Mouse (Mus musculus) midbrain, embryonic 14.5 days (tissue): ENCODE measurements at regions not wholly inside any gene's neighbourhood (a gene's known extent, or its start where the extent isn't known, plus 50 kb on each side); places are given as distances from the start of the nearest gene placed in this dataset.

Experiments used
- ATAC-seq: fragments of 200-750 bp; cut with Nextera tagmentation; 2 replicates; pipeline ENCODE4 v1.8.0; 2017; ENCODE audit warnings: moderate number of reproducible peaks, moderate library complexity; ENCODE audit not compliant: low FRiP score, low TSS enrichment
- DNase-seq: peaks from one replicate; pipeline ENCODE4 v3.0.0-alpha.2; 2015
- H3K27ac ChIP-seq: fragments of 300-500 bp; sonication (generic); replicated peaks from 2 replicates; pipeline ENCODE4 v1.5.1; 2014; ENCODE audit warnings: mild to moderate bottlenecking, low read depth, low read length, moderate library complexity
- H3K27me3 ChIP-seq: fragments of 300-500 bp; sonication (generic); 2 replicates; pipeline ENCODE4 v1.6.1; 2014; ENCODE audit warnings: low read length, control low read depth, mixed read lengths; ENCODE audit not compliant: control insufficient read depth, insufficient read depth
- H3K36me3 ChIP-seq: fragments of 300-500 bp; sonication (generic); 2 replicates; pipeline ENCODE4 v1.6.1; 2014; ENCODE audit warnings: low read length, control low read depth; ENCODE audit not compliant: control insufficient read depth, insufficient read depth
- H3K4me1 ChIP-seq: fragments of 300-500 bp; sonication (generic); 2 replicates; pipeline ENCODE4 v1.6.1; 2014; ENCODE audit warnings: mild to moderate bottlenecking, antibody characterized with exemption, low read length, control low read depth; ENCODE audit not compliant: control insufficient read depth, insufficient read depth
- H3K4me2 ChIP-seq: fragments of 300-500 bp; sonication (generic); 2 replicates; pipeline ENCODE4 v1.6.1; 2014; ENCODE audit warnings: mild to moderate bottlenecking, low read length, moderate library complexity
- H3K4me3 ChIP-seq: fragments of 300-500 bp; sonication (generic); replicated peaks from 2 replicates; pipeline ENCODE4 v1.5.1; 2014; ENCODE audit warnings: low read depth, low read length
- H3K9ac ChIP-seq: fragments of 300-500 bp; sonication (generic); replicated peaks from 2 replicates; pipeline ENCODE4 v1.6.1; 2014; ENCODE audit warnings: mild to moderate bottlenecking, low read length, moderate library complexity
- H3K9me3 ChIP-seq: fragments of 300-500 bp; sonication (generic); 2 replicates; pipeline ENCODE4 v1.6.1; 2016; ENCODE audit warnings: low read length, control low read depth, mixed read lengths; ENCODE audit not compliant: control insufficient read depth
- WGBS: fragments of 180-500 bp; shearing (Covaris S2); extraction: QIAGEN DNeasy Blood & Tissue Kit; methylation state at CpG from one replicate; pipeline ENCODE4 v1.1.7; 2014; 5-methylcytosine and 5-hydroxymethylcytosine counted together

DNA sequence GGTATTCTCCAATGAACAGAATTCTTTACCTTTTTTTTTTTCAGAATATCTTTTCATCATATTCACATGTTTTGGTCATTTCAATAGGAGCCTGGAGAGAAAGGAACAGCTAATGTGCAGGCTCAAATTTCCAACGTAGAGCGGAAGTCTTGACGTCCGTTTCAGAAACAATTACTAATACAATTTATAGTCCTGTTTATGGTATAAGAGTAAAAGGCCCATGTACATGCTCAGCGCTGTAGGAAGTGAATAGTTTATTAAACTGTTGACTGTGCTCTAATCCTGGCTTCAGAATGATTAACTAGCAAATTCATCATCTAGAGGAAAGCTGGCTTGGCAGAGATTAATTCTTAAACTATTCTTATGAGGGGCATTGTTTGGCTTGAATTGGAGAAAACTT, 142.1 kb downstream of the Pik3r1 start:
- H3K27me3 ChIP-seq: no peaks in the 10 kb centered on the region
- DNase-seq: no peak
- H3K27ac ChIP-seq: no peak overlapping the region
- no peaks in the 10 kb centered on the region for H3K9me3 ChIP-seq
- H3K4me2 ChIP-seq: no peak overlapping the region
- H3K4me1 ChIP-seq: no peaks in the 10 kb centered on the region
- WGBS: 94% methylated on average over 5 of the region's 5 CpGs
- no peaks in the 10 kb centered on the region for H3K36me3 ChIP-seq
- no peak overlapping the region for H3K4me3 ChIP-seq
- H3K9ac ChIP-seq: no peak overlapping the region
- ATAC-seq: no peak

DNA sequence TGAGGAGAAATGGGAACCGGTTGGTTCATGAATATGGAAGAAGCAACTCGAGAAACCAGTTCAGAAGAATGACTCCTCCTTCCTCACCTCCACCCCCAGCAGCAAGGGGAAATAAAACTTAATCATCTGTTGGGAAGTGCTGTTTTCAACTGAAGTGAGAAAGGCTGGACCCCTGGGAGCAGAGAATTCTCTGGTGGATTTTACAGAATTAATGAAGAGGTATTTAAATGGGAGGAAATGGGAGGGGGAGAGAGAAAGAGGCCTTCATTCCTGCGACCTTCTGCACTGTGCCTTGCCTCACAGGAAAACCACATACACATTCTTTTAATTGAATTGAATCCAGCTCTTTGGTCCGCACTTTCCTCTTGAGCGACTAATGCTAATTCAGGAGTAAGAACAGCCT, 143.8 kb downstream of the Pik3r1 start:
- Histone ChIP-seq H3K4me1 (no peaks in the 10 kb centered on the region), H3K27me3 (no peaks in the 10 kb centered on the region), H3K36me3 (no peaks in the 10 kb centered on the region), H3K9me3 (no peaks in the 10 kb centered on the region), H3K4me2 (no peak overlapping the region), H3K9ac (no peak overlapping the region), H3K4me3 (no peak overlapping the region), H3K27ac (no peak overlapping the region)
- peak; percentile 24 for DNase-seq
- no peak for ATAC-seq
- 25% methylated on average over 5 of the region's 5 CpGs for WGBS

GRCm38 (mm10) chr13:101622649-101623048, 145.4 kb downstream of the Pik3r1 start:
- Histone ChIP-seq H3K4me3 (no peak overlapping the region), H3K4me2 (no peak overlapping the region), H3K9ac (no peak overlapping the region), H3K9me3 (no peaks in the 10 kb centered on the region), H3K27ac (no peak overlapping the region), H3K36me3 (no peaks in the 10 kb centered on the region), H3K27me3 (no peaks in the 10 kb centered on the region), H3K4me1 (no peaks in the 10 kb centered on the region)
- 95% methylated on average over 2 of the region's 2 CpGs for WGBS
- ATAC-seq: no peak
- DNase-seq: no peak

DNA sequence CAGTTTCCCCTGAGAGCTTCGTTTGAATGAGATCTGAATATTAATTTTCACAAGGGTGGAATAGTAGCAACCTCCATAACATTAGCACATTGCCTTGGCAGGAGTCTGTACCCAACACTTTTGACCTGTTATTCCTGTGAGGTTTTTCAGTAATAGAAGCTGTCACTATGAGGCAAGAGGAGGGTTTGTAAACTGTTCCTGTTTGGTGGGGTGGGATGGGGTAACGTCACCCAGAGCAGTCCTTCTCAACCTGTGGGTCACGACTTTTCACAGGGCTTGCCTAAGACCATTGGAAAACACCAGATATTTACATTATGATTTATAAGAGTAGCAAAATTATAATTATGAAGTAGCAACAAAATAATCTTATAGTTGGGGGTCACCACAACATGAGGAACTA, 147.4 kb downstream of the Pik3r1 start:
- Histone ChIP-seq H3K9me3 (no peaks in the 10 kb centered on the region), H3K27ac (no peak overlapping the region), H3K4me3 (no peak overlapping the region), H3K4me2 (no peak overlapping the region), H3K27me3 (no peaks in the 10 kb centered on the region), H3K9ac (no peak overlapping the region), H3K4me1 (no peaks in the 10 kb centered on the region), H3K36me3 (no peaks in the 10 kb centered on the region)
- ATAC-seq: no peak
- WGBS: 78% methylated on average over 3 of the region's 3 CpGs
- no peak for DNase-seq

DNA sequence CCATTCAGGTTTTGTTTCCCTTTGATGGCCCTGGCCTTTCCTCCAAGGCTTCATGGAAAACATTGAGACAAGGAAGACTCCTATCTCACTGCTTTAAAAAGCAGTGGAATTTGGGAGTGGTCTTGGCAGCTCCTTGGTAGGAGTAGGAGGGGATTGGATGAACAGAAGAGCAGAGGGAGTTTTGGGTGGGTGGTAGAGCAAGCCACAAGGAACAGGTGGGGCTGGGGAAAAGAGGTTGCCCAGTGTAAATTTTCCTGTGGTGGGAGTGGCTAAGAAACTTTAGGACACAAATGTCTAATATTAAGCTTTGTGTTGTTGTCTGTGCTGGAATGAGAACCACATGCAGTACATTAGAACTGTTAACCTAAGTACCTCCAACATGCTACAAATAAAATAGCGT, 148.9 kb downstream of the Pik3r1 start:
- no peaks in the 10 kb centered on the region for H3K36me3 ChIP-seq
- H3K4me3 ChIP-seq: no peak overlapping the region
- H3K27ac ChIP-seq: no peak overlapping the region
- no peak for ATAC-seq
- no peak overlapping the region for H3K4me2 ChIP-seq
- H3K4me1 ChIP-seq: no peaks in the 10 kb centered on the region
- 94% methylated on average over 1 of the region's 1 CpGs for WGBS
- no peak for DNase-seq
- H3K27me3 ChIP-seq: no peaks in the 10 kb centered on the region
- no peak overlapping the region for H3K9ac ChIP-seq
- H3K9me3 ChIP-seq: no peaks in the 10 kb centered on the region

DNA sequence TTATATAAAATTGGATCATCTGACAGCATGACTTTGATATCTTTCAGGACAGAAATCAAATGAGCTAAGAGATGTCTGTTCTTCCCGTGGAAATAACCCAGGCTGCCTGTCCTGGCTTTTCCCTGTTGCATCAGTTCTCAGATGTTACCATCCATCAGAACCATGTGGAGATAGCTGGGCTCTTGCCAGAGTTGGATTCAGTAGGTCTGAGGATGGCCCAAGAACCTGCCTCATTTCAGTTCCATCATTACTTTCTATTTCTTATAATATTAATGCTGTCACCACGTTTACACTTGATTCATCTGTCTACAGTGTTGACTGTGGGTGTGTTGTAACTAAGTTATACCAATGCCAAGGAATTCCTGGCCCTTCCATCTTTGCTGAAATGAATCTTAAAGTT, 155.2 kb downstream of the Pik3r1 start:
- no peak for ATAC-seq
- H3K4me2 ChIP-seq: no peak overlapping the region
- no peaks in the 10 kb centered on the region for H3K27me3 ChIP-seq
- no peaks in the 10 kb centered on the region for H3K36me3 ChIP-seq
- H3K4me3 ChIP-seq: no peak overlapping the region
- H3K9me3 ChIP-seq: no peaks in the 10 kb centered on the region
- no peak overlapping the region for H3K27ac ChIP-seq
- no peak for DNase-seq
- WGBS: 79% methylated on average over 2 of the region's 2 CpGs
- H3K4me1 ChIP-seq: no peaks in the 10 kb centered on the region
- H3K9ac ChIP-seq: no peak overlapping the region

DNA sequence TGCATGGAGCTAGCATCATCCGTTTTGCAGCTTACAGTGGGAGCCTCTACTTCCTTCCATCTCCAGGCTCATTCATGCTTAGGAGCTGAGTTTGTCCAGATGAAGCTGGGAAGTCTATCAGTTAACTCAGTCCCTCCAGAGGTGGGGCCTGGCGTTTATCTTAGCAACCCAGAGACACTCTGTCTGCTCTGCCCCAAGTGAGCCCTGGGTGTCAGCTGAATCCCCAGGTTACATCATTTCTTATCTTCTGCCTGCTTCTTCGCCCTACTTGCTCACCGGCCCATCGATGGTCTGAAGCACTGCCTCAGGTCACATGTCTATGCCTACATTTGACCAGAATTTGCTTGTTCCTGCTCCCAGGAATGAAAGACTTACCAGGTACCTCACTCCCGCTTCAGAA, 156.3 kb downstream of the Pik3r1 start:
- no peak overlapping the region for H3K9ac ChIP-seq
- no peaks in the 10 kb centered on the region for H3K4me1 ChIP-seq
- DNase-seq (no peak), ATAC-seq (no peak)
- 92% methylated on average over 6 of the region's 6 CpGs for WGBS
- H3K27me3 ChIP-seq: no peaks in the 10 kb centered on the region
- no peaks in the 10 kb centered on the region for H3K9me3 ChIP-seq
- H3K36me3 ChIP-seq: no peaks in the 10 kb centered on the region
- H3K4me3 ChIP-seq: no peak overlapping the region
- no peak overlapping the region for H3K4me2 ChIP-seq
- H3K27ac ChIP-seq: no peak overlapping the region

DNA sequence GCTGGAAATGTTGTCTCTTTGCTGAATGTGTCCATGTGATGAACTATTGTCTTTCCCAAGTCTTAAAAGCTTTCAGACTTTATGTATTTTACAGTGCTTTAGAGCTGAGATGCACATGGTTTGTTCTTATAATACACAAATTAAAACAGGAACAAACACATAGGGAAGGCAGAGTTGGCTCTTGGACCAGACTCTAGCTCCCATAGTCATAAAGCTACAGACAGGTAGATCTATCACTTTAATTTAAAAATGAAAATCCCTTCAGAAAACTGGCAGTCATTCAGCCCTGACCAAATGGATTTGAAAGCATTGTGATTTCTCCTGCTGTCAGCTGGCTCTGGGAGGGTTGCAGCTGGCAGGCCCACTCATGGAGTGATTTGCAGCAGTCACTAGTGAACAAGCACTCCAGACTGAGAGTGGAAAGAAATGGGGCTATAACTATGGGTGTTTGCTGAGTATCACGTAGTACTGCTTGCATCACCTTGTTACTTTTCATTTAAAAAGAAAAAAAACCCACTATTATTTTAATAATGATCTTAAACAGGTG, 161.8 kb downstream of the Pik3r1 start:
- Histone ChIP-seq H3K9ac (no peak overlapping the region), H3K4me2 (no peak overlapping the region), H3K36me3 (no peaks in the 10 kb centered on the region), H3K4me3 (no peak overlapping the region), H3K4me1 (no peaks in the 10 kb centered on the region), H3K27me3 (no peaks in the 10 kb centered on the region), H3K27ac (no peak overlapping the region), H3K9me3 (no peaks in the 10 kb centered on the region)
- DNase-seq (peak; percentile 4), ATAC-seq (no peak)
- WGBS: 77% methylated on average over 1 of the region's 1 CpGs

- H3K36me3 ChIP-seq: no peaks in the 10 kb centered on the region
- DNase-seq (no peak), ATAC-seq (no peak)
- 83% methylated on average over 4 of the region's 4 CpGs for WGBS
- no peak overlapping the region for H3K9ac ChIP-seq
- H3K4me3 ChIP-seq: no peak overlapping the region
- no peaks in the 10 kb centered on the region for H3K9me3 ChIP-seq
- H3K27me3 ChIP-seq: no peaks in the 10 kb centered on the region
- H3K27ac ChIP-seq: no peak overlapping the region
- H3K4me2 ChIP-seq: no peak overlapping the region
- no peaks in the 10 kb centered on the region for H3K4me1 ChIP-seq
Measured at GRCm38 (mm10) chr13:101605685-101606084, 162.3 kb downstream of the Pik3r1 start.
